Mouse (Mus musculus) kidney, embryonic 14.5 days (tissue): ENCODE measurements around the gene Hils1. TPM values are rescaled to one million over a fixed set of nuclear protein-coding genes. Genes with fewer than 3 reads are reported as not detected.
"Not testable (repeated sequence)": the region's sequence is repeated elsewhere in the genome, so short reads cannot be mapped to it uniquely, and the experiment has no call there.

ENCODE experiments used
- ATAC-seq: fragments of 200-750 bp; cut with Nextera tagmentation; 2 replicates; pipeline ENCODE4 v1.8.0; 2017; ENCODE audit warnings: moderate number of reproducible peaks, mild to moderate bottlenecking, moderate TSS enrichment, moderate library complexity; ENCODE audit not compliant: low FRiP score, low TSS enrichment
- H3K27ac ChIP-seq: fragments of 300-500 bp; sonication (generic); 2 replicates; pipeline ENCODE4 v1.5.1; 2014; ENCODE audit warnings: low read depth, mild to moderate bottlenecking, low read length, moderate library complexity, mixed read lengths
- H3K27me3 ChIP-seq: fragments of 300-500 bp; sonication (generic); 2 replicates; pipeline ENCODE4 v1.6.1; 2014; ENCODE audit warnings: mild to moderate bottlenecking, low read length; ENCODE audit not compliant: control insufficient read depth, insufficient read depth
- H3K36me3 ChIP-seq: fragments of 300-500 bp; sonication (generic); 2 replicates; pipeline ENCODE4 v1.6.1; 2014; ENCODE audit warnings: low read length, mixed read lengths; ENCODE audit not compliant: control insufficient read depth, insufficient read depth
- H3K4me1 ChIP-seq: fragments of 300-500 bp; sonication (generic); 2 replicates; pipeline ENCODE4 v1.6.1; 2014; ENCODE audit warnings: low read length, mixed read lengths; ENCODE audit not compliant: control insufficient read depth, insufficient read depth
- H3K4me2 ChIP-seq: fragments of 300-500 bp; sonication (generic); replicated peaks from 2 replicates; pipeline ENCODE4 v1.6.1; 2014; ENCODE audit warnings: low read depth, mild to moderate bottlenecking, low read length
- H3K4me3 ChIP-seq: fragments of 300-500 bp; sonication (generic); 2 replicates; pipeline ENCODE4 v1.5.1; 2014; ENCODE audit warnings: mild to moderate bottlenecking, low read length
- H3K9ac ChIP-seq: fragments of 300-500 bp; sonication (generic); 2 replicates; pipeline ENCODE4 v1.6.1; 2014; ENCODE audit warnings: low read depth, mild to moderate bottlenecking, low read length, moderate library complexity
- H3K9me3 ChIP-seq: fragments of 300-500 bp; sonication (generic); 2 replicates; pipeline ENCODE4 v1.6.1; 2016; ENCODE audit warnings: low read length; ENCODE audit not compliant: control insufficient read depth
- WGBS: fragments of 180-500 bp; shearing (Covaris S2); extraction: QIAGEN DNeasy Blood & Tissue Kit; methylation state at CpG from one replicate; pipeline ENCODE4 v1.1.7; 2014; 5-methylcytosine and 5-hydroxymethylcytosine counted together
- polyA plus RNA-seq: library from polyadenylated mRNA; unstranded; fragments of >200 nt; fragmentation: Nextera tagmentation; extraction: Ambion mirVana; gene quantifications from 2 replicates; pipeline ENCODE4 v1.2.1, GENCODE M21; 2014

The Hils1 gene
- polyA plus RNA-seq, 1 experiment from 2014 or later, result not detected

- Histone ChIP-seq H3K27ac (peak overlapping the region; percentile 37; the same call in 1 of the 2 replicates), H3K4me1 (peaks cover 8% of the 10 kb centered on the region; the same call in 1 of the 2 replicates), H3K27me3 (no peaks in the 10 kb centered on the region), H3K36me3 (no peaks in the 10 kb centered on the region), H3K9me3 (no peaks in the 10 kb centered on the region), H3K9ac (no peak overlapping the region), H3K4me2 (no peak overlapping the region), H3K4me3 (no peak overlapping the region)
- 17% methylated on average over 8 of the region's 8 CpGs for WGBS
- peak; percentile 65 for ATAC-seq
These were observed 9.1 kb upstream of the Hils1 start for GRCm38 (mm10) chr11:94958065-94958858.

- Histone ChIP-seq H3K4me2 (no peak overlapping the region), H3K9ac (no peak overlapping the region), H3K27ac (no peak overlapping the region), H3K9me3 (no peaks in the 10 kb centered on the region), H3K27me3 (no peaks in the 10 kb centered on the region), H3K36me3 (no peaks in the 10 kb centered on the region), H3K4me3 (no peak overlapping the region), H3K4me1 (peaks cover 8% of the 10 kb centered on the region; the same call in 1 of the 2 replicates)
- WGBS, result 64% methylated on average over 5 of the region's 5 CpGs
- ATAC-seq, result peak; percentile 35; the same call in 1 of the 2 replicates
These were observed 4.8 kb upstream of the Hils1 start for GRCm38 (mm10) chr11:94962534-94963101.

DNA sequence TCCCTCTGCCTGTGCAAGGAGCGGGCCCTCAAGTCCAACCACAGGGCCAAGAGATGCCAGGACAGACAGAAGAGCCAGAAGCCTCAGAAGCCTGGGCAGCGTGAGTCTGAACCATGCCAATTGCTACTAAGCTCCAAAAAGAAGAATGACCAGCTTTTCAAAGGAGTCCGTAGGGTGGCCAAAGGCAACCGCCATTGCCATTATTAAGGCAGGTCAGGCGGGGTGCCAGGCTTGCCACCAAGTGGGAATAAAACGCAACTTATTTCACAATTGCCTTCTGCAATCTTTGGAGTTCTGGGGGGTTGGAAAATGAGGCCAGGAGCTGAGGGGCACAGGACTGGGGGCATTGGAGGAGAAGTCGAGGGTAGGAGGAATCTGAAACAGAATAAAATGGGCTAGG, 794 bp downstream of the Hils1 start:
- Histone ChIP-seq H3K36me3 (no peaks in the 10 kb centered on the region), H3K4me3 (no peak overlapping the region), H3K4me1 (no peaks in the 10 kb centered on the region), H3K27ac (no peak overlapping the region), H3K9ac (no peak overlapping the region), H3K27me3 (peaks cover 4% of the 10 kb centered on the region; the same call in 1 of the 2 replicates), H3K4me2 (no peak overlapping the region), H3K9me3 (no peaks in the 10 kb centered on the region)
- 86% methylated on average over 7 of the region's 7 CpGs for WGBS
- no peak for ATAC-seq

- 89% methylated on average over 4 of the region's 4 CpGs for WGBS
- not testable (repeated sequence) for H3K4me3 ChIP-seq, H3K9ac ChIP-seq, ATAC-seq, H3K27ac ChIP-seq, H3K4me2 ChIP-seq, H3K36me3 ChIP-seq, H3K27me3 ChIP-seq, H3K9me3 ChIP-seq, H3K4me1 ChIP-seq
These were observed 2.3 kb downstream of the Hils1 start for GRCm38 (mm10) chr11:94969709-94970108.

GRCm38 (mm10) chr11:94970210-94970943, 3.0 kb downstream of the Hils1 start:
- no peaks in the 10 kb centered on the region for H3K9me3 ChIP-seq
- no peak overlapping the region for H3K9ac ChIP-seq
- no peak overlapping the region for H3K4me2 ChIP-seq
- H3K27ac ChIP-seq, result no peak overlapping the region
- peak; percentile 25 for ATAC-seq
- WGBS, result 59% methylated on average over 15 of the region's 15 CpGs
- H3K36me3 ChIP-seq, result no peaks in the 10 kb centered on the region
- no peaks in the 10 kb centered on the region for H3K4me1 ChIP-seq
- no peak overlapping the region for H3K4me3 ChIP-seq
- H3K27me3 ChIP-seq, result peaks cover 4% of the 10 kb centered on the region; the same call in 1 of the 2 replicates

GRCm38 (mm10) chr11:94971895-94972615, 4.7 kb downstream of the Hils1 start:
- no peak overlapping the region for H3K4me3 ChIP-seq
- H3K27ac ChIP-seq, result no peak overlapping the region
- ATAC-seq, result no peak
- no peak overlapping the region for H3K9ac ChIP-seq
- no peak overlapping the region for H3K4me2 ChIP-seq
- no peaks in the 10 kb centered on the region for H3K36me3 ChIP-seq
- H3K9me3 ChIP-seq, result no peaks in the 10 kb centered on the region
- 66% methylated on average over 16 of the region's 16 CpGs for WGBS
- no peaks in the 10 kb centered on the region for H3K4me1 ChIP-seq
- peaks cover 4% of the 10 kb centered on the region; the same call in 1 of the 2 replicates for H3K27me3 ChIP-seq

DNA sequence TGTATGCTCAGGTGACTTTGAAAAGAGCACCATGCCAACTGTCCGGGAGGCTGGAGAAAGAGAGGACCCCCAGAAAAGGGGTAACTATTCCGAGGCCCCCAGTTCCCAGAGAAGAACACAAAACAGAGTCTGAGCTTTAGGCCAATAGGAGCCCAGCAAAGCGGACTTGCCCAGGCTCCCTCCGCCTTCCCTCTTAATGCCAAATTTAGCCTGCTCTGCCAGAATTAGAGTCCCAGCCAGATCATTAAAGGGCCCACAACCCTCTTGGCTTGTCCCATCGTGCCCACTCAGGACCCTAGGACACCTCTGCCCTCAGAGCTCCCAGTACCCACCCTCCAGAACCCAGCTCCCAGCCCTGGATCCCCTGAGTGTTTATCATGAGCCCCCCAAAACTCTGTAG, 5.5 kb downstream of the Hils1 start:
- no peaks in the 10 kb centered on the region for H3K4me1 ChIP-seq
- WGBS, result 73% methylated on average over 5 of the region's 5 CpGs
- no peaks in the 10 kb centered on the region for H3K9me3 ChIP-seq
- no peak for ATAC-seq
- H3K9ac ChIP-seq, result no peak overlapping the region
- H3K36me3 ChIP-seq, result no peaks in the 10 kb centered on the region
- no peak overlapping the region for H3K4me3 ChIP-seq
- peaks cover 4% of the 10 kb centered on the region; the same call in 1 of the 2 replicates for H3K27me3 ChIP-seq
- H3K27ac ChIP-seq, result no peak overlapping the region
- H3K4me2 ChIP-seq, result no peak overlapping the region

DNA sequence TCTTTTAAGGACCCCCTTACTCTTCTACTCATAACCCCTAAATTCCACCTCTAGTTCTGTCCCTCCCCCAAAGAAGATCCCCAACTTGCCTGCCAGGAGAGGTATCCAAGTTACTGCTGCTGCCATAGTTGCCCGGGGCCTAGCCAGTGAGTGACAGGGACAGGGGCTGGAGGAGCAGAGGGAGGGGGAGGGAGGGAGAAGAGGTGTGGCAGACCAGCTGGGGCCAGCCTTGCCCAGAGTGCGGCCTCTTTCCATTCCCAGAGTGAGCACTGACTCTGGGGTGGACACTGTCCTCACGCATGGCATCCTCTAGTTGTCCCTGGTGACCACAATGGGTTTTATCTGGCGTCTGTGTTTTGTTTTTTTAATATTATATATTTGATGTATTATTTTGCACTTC, 5.9 kb downstream of the Hils1 start:
- no peaks in the 10 kb centered on the region for H3K36me3 ChIP-seq
- WGBS, result 52% methylated on average over 4 of the region's 4 CpGs
- H3K9me3 ChIP-seq, result no peaks in the 10 kb centered on the region
- no peak overlapping the region for H3K27ac ChIP-seq
- no peak for ATAC-seq
- no peaks in the 10 kb centered on the region for H3K4me1 ChIP-seq
- H3K4me2 ChIP-seq, result no peak overlapping the region
- H3K4me3 ChIP-seq, result no peak overlapping the region
- H3K9ac ChIP-seq, result no peak overlapping the region
- H3K27me3 ChIP-seq, result peaks cover 4% of the 10 kb centered on the region; the same call in 1 of the 2 replicates
